Mouse (Mus musculus): ENCODE data around the gene Svs5.

- TF ChIP-seq EP300 (optimal IDR thresholded peaks at IDR 0.05) (no peak), CTCF (IDR thresholded peaks at IDR 0.05; ENCODE audit: low read depth) (no peak)
Observed at GRCm38 (mm10) chr2:164320983-164321382, 11.6 kb upstream of the Svs5 start.
